Comparison of ENCODE assay signal across 7 mouse cellular contexts in the genomic region with DNA sequence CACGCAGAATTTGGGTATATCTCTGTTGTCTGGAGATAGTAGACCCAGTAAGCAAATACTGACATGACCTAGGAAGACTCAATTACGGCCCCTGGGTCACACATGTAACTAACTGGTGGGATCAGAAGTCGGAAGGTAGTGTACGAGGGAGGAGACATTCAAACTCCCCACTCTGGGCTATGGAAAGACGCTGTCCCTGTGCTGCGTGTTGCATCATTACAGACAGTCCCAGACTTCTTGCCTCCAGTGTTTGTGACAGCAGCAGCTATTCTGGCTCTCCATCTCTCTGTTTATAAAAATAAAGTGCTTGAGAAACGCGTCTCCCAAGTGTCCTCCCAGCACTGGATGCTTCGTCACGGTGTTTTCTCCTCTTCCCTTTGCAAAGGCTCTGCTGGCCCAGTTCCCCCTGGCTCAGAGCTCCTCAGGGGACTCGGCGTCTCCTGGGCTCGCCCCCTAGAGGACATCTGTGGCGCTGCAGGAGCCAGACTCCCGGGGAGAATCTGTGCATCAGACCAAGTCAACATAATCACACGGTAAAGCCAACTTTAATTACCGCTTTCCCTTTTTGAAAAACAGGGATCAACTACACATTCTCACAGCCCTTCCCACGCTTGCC. TPM values are rescaled to one million over a fixed set of nuclear protein-coding genes. Genes with fewer than 3 reads are reported as not detected.
DNase-seq lines count a peak whose midpoint lies in the region; ATAC-seq and TF ChIP-seq lines count a peak whose summit lies in the region.

No protein-coding gene starts in this region.

- peak; percentile 26; the same call in 1 of the 2 replicates for TF ChIP-seq POLR2A in small intestine, adult 2 months (IDR thresholded peaks at IDR 0.05; ENCODE audit: low read depth, low read length)

- peak overlapping the region; percentile 41 for H3K4me2 ChIP-seq in midbrain, embryonic 13.5 days (replicated peaks)

- H3K36me3 ChIP-seq in limb, embryonic 10.5 days = no peaks in the 10 kb centered on the region
- H3K36me3 ChIP-seq in midbrain, embryonic 13.5 days = no peaks in the 10 kb centered on the region
- no peaks in the 10 kb centered on the region for H3K36me3 ChIP-seq in small intestine, adult 2 months (ENCODE audit: control insufficient read depth, insufficient read depth, low read length)

- 20% methylated on average over 18 of the region's 18 CpGs for WGBS in limb, embryonic 10.5 days
- 19% methylated on average over 18 of the region's 18 CpGs for WGBS in midbrain, embryonic 13.5 days
- 16% methylated on average over 18 of the region's 18 CpGs for WGBS in small intestine, adult 2 months

- H3K27ac ChIP-seq in limb, embryonic 10.5 days = no peak overlapping the region
- no peak overlapping the region for H3K27ac ChIP-seq in midbrain, embryonic 13.5 days
- H3K27ac ChIP-seq in small intestine, adult 2 months (ENCODE audit: insufficient read depth, low read depth, low read length) = no peak overlapping the region

- H3K9ac ChIP-seq in midbrain, embryonic 13.5 days (replicated peaks) = no peak overlapping the region

- peak; percentile 89 to 91 for DNase-seq in adrenal gland, adult 18-20 months (ENCODE audit: low spot score in 2 of 2)
- DNase-seq in embryo, embryonic 11.5 days (ENCODE audit: low read depth, low spot score) = peak; percentile 65
- peak; percentile 77 for DNase-seq in kidney, adult 11 months
- peak; percentile 90 for DNase-seq in limb, embryonic 10.5 days (ENCODE audit: low spot score)

- H3K9me3 ChIP-seq in limb, embryonic 10.5 days (replicated peaks) = no peaks in the 10 kb centered on the region
- H3K9me3 ChIP-seq in midbrain, embryonic 13.5 days = no peaks in the 10 kb centered on the region

- peak; percentile 98 for TF ChIP-seq CTCF in small intestine, adult 2 months (IDR thresholded peaks at IDR 0.05; ENCODE audit: extremely low read depth, insufficient read length, insufficient replicate concordance, low read depth, low read length)

- no peaks in the 10 kb centered on the region for H3K27me3 ChIP-seq in limb, embryonic 10.5 days (ENCODE audit: low read depth, poor library complexity, severe bottlenecking)
- H3K27me3 ChIP-seq in midbrain, embryonic 13.5 days = no peaks in the 10 kb centered on the region
- H3K27me3 ChIP-seq in small intestine, adult 2 months (ENCODE audit: control insufficient read depth, insufficient read depth, low read length) = no peaks in the 10 kb centered on the region

- peaks cover 11% of the 10 kb centered on the region for H3K4me1 ChIP-seq in limb, embryonic 10.5 days
- H3K4me1 ChIP-seq in midbrain, embryonic 13.5 days (replicated peaks) = peaks cover 13% of the 10 kb centered on the region
- H3K4me1 ChIP-seq in small intestine, adult 2 months (ENCODE audit: control insufficient read depth, insufficient read depth, insufficient read length, low read length) = peaks cover 11% of the 10 kb centered on the region; the same call in 1 of the 2 replicates

- H3K4me3 ChIP-seq in limb, embryonic 10.5 days = no peak overlapping the region
- no peak overlapping the region for H3K4me3 ChIP-seq in midbrain, embryonic 13.5 days (replicated peaks)
- peak overlapping the region; percentile 22; the same call in 1 of the 2 replicates for H3K4me3 ChIP-seq in small intestine, adult 2 months (ENCODE audit: low read depth, low read length)

- ATAC-seq in granulocyte monocyte progenitor cell, adult 5-6 weeks (replicated peaks; ENCODE audit: poor library complexity, severe bottlenecking) = peak; percentile 93
- ATAC-seq in midbrain, embryonic 13.5 days = peak; percentile 65

RNA-seq across cellular contexts. Expression of gene Usp3, which starts 18.6 kb away (rescaled TPM):
- 10 to 100 TPM; 33.0 to 41.0 TPM for total RNA-seq in adrenal gland, adult 18-20 months (2021)
- 37.4 and 72.1 TPM in 2 replicates for total RNA-seq in granulocyte monocyte progenitor cell, adult 5-6 weeks (2014; fragmentation: Nextera tagmentation)
- total RNA-seq in granulocyte monocyte progenitor cell, adult 5-6 weeks (2017) = 50.4 and 55.5 TPM in 2 replicates
- polyA plus RNA-seq in limb, embryonic 10.5 days (2016; fragmentation: Nextera tagmentation; extraction: Ambion mirVana) = 104 and 105 TPM in 2 replicates
- polyA plus RNA-seq in midbrain, embryonic 13.5 days (2015; fragmentation: Nextera tagmentation; extraction: Ambion mirVana) = 109 and 118 TPM in 2 replicates
- 9.4 and 19.8 TPM in 2 replicates for polyA plus RNA-seq in small intestine, adult 2 months (2012; rRNA removed)
